Mouse (Mus musculus): ENCODE measurements around the gene Cetn4. TPM values are rescaled to one million over a fixed set of nuclear protein-coding genes. Genes with fewer than 3 reads are reported as not detected.
A peak's percentile ranks its signal among the peaks of the same experiment; 100 is the strongest.

Gene Cetn4
- total and polyA plus RNA-seq, 3 experiments: 0.89 to 2.2 (median 1.4) TPM

- DNase-seq (ENCODE audit: extremely low read depth): no peak
- dilution Hi-C loops (cut with MboI; ENCODE audit: extremely low pct_ligation_motif_present, extremely low pct_unique_long_range_greater_than_20kb, low sequenced_read_pairs): no loop called here
- no peaks in the 10 kb centered on the region for H3K79me2 ChIP-seq (replicated peaks; ENCODE audit: control insufficient read depth, extremely low read depth, insufficient read depth, poor library complexity, severe bottlenecking)
- H3K27me3 ChIP-seq (replicated peaks): no peaks in the 10 kb centered on the region
- TF ChIP-seq EP300 (IDR thresholded peaks at IDR 0.05; ENCODE audit: low read length) (no peak), SMC3 (IDR thresholded peaks at IDR 0.05; ENCODE audit: low read depth, low read length) (no peak), NRF1 (IDR thresholded peaks at IDR 0.05; ENCODE audit: low read depth, low read length) (no peak), UBTF (IDR thresholded peaks at IDR 0.05; ENCODE audit: low read depth, low read length) (no peak), MAZ (IDR thresholded peaks at IDR 0.05; ENCODE audit: low read depth, low read length) (no peak), ETS1 (conservative IDR thresholded peaks at IDR 0.05; ENCODE audit: low read depth, low read length) (no peak), TBP (conservative IDR thresholded peaks at IDR 0.05; ENCODE audit: low read depth, low read length) (no peak), KAT2A (IDR thresholded peaks at IDR 0.05; ENCODE audit: insufficient replicate concordance, low read length) (no peak), ZKSCAN1 (IDR thresholded peaks at IDR 0.05; ENCODE audit: borderline replicate concordance, low read depth, low read length) (no peak), MAFK (IDR thresholded peaks at IDR 0.05; ENCODE audit: insufficient replicate concordance, low read length) (no peak), MEF2A (IDR thresholded peaks at IDR 0.05; ENCODE audit: borderline replicate concordance, low read depth, low read length) (no peak), POLR2A (IDR thresholded peaks at IDR 0.05; ENCODE audit: low read depth, low read length) (no peak), GABPA (IDR thresholded peaks at IDR 0.05; ENCODE audit: insufficient replicate concordance, low read depth, low read length) (no peak), POLR2AphosphoS2 (IDR thresholded peaks at IDR 0.05; ENCODE audit: low read depth, low read length) (no peak)
- in situ Hi-C loops (cut with MboI; ENCODE audit: low pct_ligation_motif_present, low pct_unique_long_range_greater_than_20kb, low sequenced_read_pairs): no loop called here
- no peak overlapping the region for H3K27ac ChIP-seq (ENCODE audit: insufficient read depth, low read depth)
- no peaks in the 10 kb centered on the region for H3K36me3 ChIP-seq (replicated peaks in 1 of 2; ENCODE audit: control insufficient read depth in 1 of 2, insufficient read depth in 1 of 2, low read length in 1 of 2)
- no peak overlapping the region for H3K4me3 ChIP-seq (replicated peaks in 1 of 3; ENCODE audit: low read depth in 2 of 3, low read length in 2 of 3, poor library complexity in 1 of 3)
- H3K9me3 ChIP-seq (replicated peaks; ENCODE audit: low read length): no peaks in the 10 kb centered on the region
- no peak overlapping the region for H3K9ac ChIP-seq (ENCODE audit: insufficient read depth, low read depth)
- peaks cover 0 to 8% of the 10 kb centered on the region in 2 experiments; a peak in 2 of 4 replicates for H3K4me1 ChIP-seq (ENCODE audit: control insufficient read depth in 1 of 2, insufficient read depth in 2 of 2)
- no peak overlapping the region for H3K4me2 ChIP-seq (ENCODE audit: insufficient read depth, low read depth, poor library complexity, severe bottlenecking)
Measured at GRCm38 (mm10) chr3:37334053-37334452, 21.5 kb upstream of the Cetn4 start.

GRCm38 (mm10) chr3:37331999-37332449 is 19.5 kb upstream of the Cetn4 start:
- H3K9me3 ChIP-seq (replicated peaks; ENCODE audit: low read length): no peaks in the 10 kb centered on the region
- dilution Hi-C loops (cut with MboI; ENCODE audit: extremely low pct_ligation_motif_present, extremely low pct_unique_long_range_greater_than_20kb, low sequenced_read_pairs): no loop called here
- no peak overlapping the region for H3K4me3 ChIP-seq (replicated peaks in 1 of 3; ENCODE audit: low read depth in 2 of 3, low read length in 2 of 3, poor library complexity in 1 of 3)
- H3K4me1 ChIP-seq (ENCODE audit: control insufficient read depth in 1 of 2, insufficient read depth in 2 of 2): peaks cover 0 to 8% of the 10 kb centered on the region in 2 experiments; a peak in 2 of 4 replicates
- DNase-seq (ENCODE audit: extremely low read depth): peak; percentile 27
- no peak overlapping the region for H3K9ac ChIP-seq (ENCODE audit: insufficient read depth, low read depth)
- TF ChIP-seq RAD21 (IDR thresholded peaks at IDR 0.05; ENCODE audit: low read depth, low read length) (no peak), ZKSCAN1 (IDR thresholded peaks at IDR 0.05; ENCODE audit: borderline replicate concordance, low read depth, low read length) (no peak), HCFC1 (IDR thresholded peaks at IDR 0.05; ENCODE audit: low read depth, low read length) (no peak), CHD1 (IDR thresholded peaks at IDR 0.05; ENCODE audit: low read depth, low read length) (no peak), POLR2AphosphoS2 (IDR thresholded peaks at IDR 0.05; ENCODE audit: low read depth, low read length) (no peak)
- H3K27me3 ChIP-seq (replicated peaks): no peaks in the 10 kb centered on the region
- in situ Hi-C loops (cut with MboI; ENCODE audit: low pct_ligation_motif_present, low pct_unique_long_range_greater_than_20kb, low sequenced_read_pairs): no loop called here
- H3K4me2 ChIP-seq (ENCODE audit: insufficient read depth, low read depth, poor library complexity, severe bottlenecking): no peak overlapping the region
- no peaks in the 10 kb centered on the region for H3K79me2 ChIP-seq (replicated peaks; ENCODE audit: control insufficient read depth, extremely low read depth, insufficient read depth, poor library complexity, severe bottlenecking)
- no peak overlapping the region for H3K27ac ChIP-seq (ENCODE audit: insufficient read depth, low read depth)
- no peaks in the 10 kb centered on the region for H3K36me3 ChIP-seq (replicated peaks in 1 of 2; ENCODE audit: control insufficient read depth in 1 of 2, insufficient read depth in 1 of 2, low read length in 1 of 2)
